Mouse (Mus musculus): ENCODE measurements around the gene Abi3bp. TPM values are rescaled to one million over a fixed set of nuclear protein-coding genes. Genes with fewer than 3 reads are reported as not detected.

Gene Abi3bp
- total and polyA plus RNA-seq, 2 experiments from 2014 or later: 0.16 to 1.0 TPM

GRCm38 (mm10) chr16:56502134-56502533 lies 24.5 kb downstream of the Abi3bp start:
- Histone ChIP-seq H3K9ac (replicated peaks; ENCODE audit: low read length) (no peak overlapping the region), H3K4me1 (ENCODE audit: insufficient read depth, low read length) (no peaks in the 10 kb centered on the region)

GRCm38 (mm10) chr16:56503941-56504340 lies 26.3 kb downstream of the Abi3bp start:
- 80% methylated on average over 2 of the region's 2 CpGs for WGBS

More at GRCm38 (mm10) chr16:56502134-56502533, 24.5 kb downstream of the Abi3bp start:
- no peak overlapping the region for H3K4me2 ChIP-seq (ENCODE audit: low read depth, low read length)
- 82% methylated on average over 3 of the region's 3 CpGs for WGBS
- ATAC-seq: no peak
- no peaks in the 10 kb centered on the region for H3K36me3 ChIP-seq (ENCODE audit: insufficient read depth, low read length)
- no peaks in the 10 kb centered on the region for H3K9me3 ChIP-seq (ENCODE audit: low read length)
- H3K27ac ChIP-seq: no peak overlapping the region
- no peak for DNase-seq (ENCODE audit: low spot score)
- no peak overlapping the region for H3K4me3 ChIP-seq (ENCODE audit: low read length)
- no peak for TF ChIP-seq CTCF (IDR thresholded peaks at IDR 0.05; ENCODE audit: low read depth)
- H3K27me3 ChIP-seq (ENCODE audit: insufficient read depth, low read length): no peaks in the 10 kb centered on the region

GRCm38 (mm10) chr16:56518024-56518423 lies 40.3 kb downstream of the Abi3bp start:
- TF ChIP-seq CTCF (IDR thresholded peaks at IDR 0.05; ENCODE audit: low read depth): no peak
- 64% methylated on average over 9 of the region's 9 CpGs for WGBS
- Histone ChIP-seq H3K4me2 (ENCODE audit: low read depth, low read length) (no peak overlapping the region), H3K9me3 (ENCODE audit: low read length) (no peaks in the 10 kb centered on the region), H3K4me1 (ENCODE audit: insufficient read depth, low read length) (no peaks in the 10 kb centered on the region), H3K27ac (no peak overlapping the region), H3K4me3 (ENCODE audit: low read length) (no peak overlapping the region), H3K27me3 (ENCODE audit: insufficient read depth, low read length) (no peaks in the 10 kb centered on the region), H3K9ac (replicated peaks; ENCODE audit: low read length) (no peak overlapping the region), H3K36me3 (ENCODE audit: insufficient read depth, low read length) (no peaks in the 10 kb centered on the region)
- DNase-seq (ENCODE audit: low spot score) (peak; percentile 17), ATAC-seq (0 out of 2 replicates have a peak, but pooled peaks have one; percentile 29)

More at GRCm38 (mm10) chr16:56503941-56504340, 26.3 kb downstream of the Abi3bp start:
- no peak overlapping the region for H3K4me2 ChIP-seq (ENCODE audit: low read depth, low read length)
- no peaks in the 10 kb centered on the region for H3K9me3 ChIP-seq (ENCODE audit: low read length)
- H3K27ac ChIP-seq: no peak overlapping the region
- H3K4me3 ChIP-seq (ENCODE audit: low read length): no peak overlapping the region
- H3K27me3 ChIP-seq (ENCODE audit: insufficient read depth, low read length): no peaks in the 10 kb centered on the region
- no peak for DNase-seq (ENCODE audit: low spot score)
- H3K36me3 ChIP-seq (ENCODE audit: insufficient read depth, low read length): no peaks in the 10 kb centered on the region
- no peak for ATAC-seq
- no peak overlapping the region for H3K9ac ChIP-seq (replicated peaks; ENCODE audit: low read length)
- H3K4me1 ChIP-seq (ENCODE audit: insufficient read depth, low read length): no peaks in the 10 kb centered on the region
- no peak for TF ChIP-seq CTCF (IDR thresholded peaks at IDR 0.05; ENCODE audit: low read depth)

GRCm38 (mm10) chr16:56524359-56524758 lies 46.7 kb downstream of the Abi3bp start:
- Histone ChIP-seq H3K27ac (no peak overlapping the region), H3K27me3 (ENCODE audit: insufficient read depth, low read length) (no peaks in the 10 kb centered on the region)
- ATAC-seq: no peak

GRCm38 (mm10) chr16:56526482-56526881 lies 48.8 kb downstream of the Abi3bp start:
- Histone ChIP-seq H3K27me3 (ENCODE audit: insufficient read depth, low read length) (no peaks in the 10 kb centered on the region), H3K36me3 (ENCODE audit: insufficient read depth, low read length) (no peaks in the 10 kb centered on the region), H3K4me3 (ENCODE audit: low read length) (no peak overlapping the region), H3K9ac (replicated peaks; ENCODE audit: low read length) (no peak overlapping the region), H3K4me1 (ENCODE audit: insufficient read depth, low read length) (no peaks in the 10 kb centered on the region), H3K4me2 (ENCODE audit: low read depth, low read length) (no peak overlapping the region), H3K9me3 (ENCODE audit: low read length) (no peaks in the 10 kb centered on the region), H3K27ac (no peak overlapping the region)
- WGBS: 91% methylated on average over 1 of the region's 1 CpGs
- TF ChIP-seq CTCF (IDR thresholded peaks at IDR 0.05; ENCODE audit: low read depth): no peak
- DNase-seq (ENCODE audit: low spot score) (no peak), ATAC-seq (no peak)

More at GRCm38 (mm10) chr16:56524359-56524758, 46.7 kb downstream of the Abi3bp start:
- DNase-seq (ENCODE audit: low spot score): no peak
- H3K9ac ChIP-seq (replicated peaks; ENCODE audit: low read length): no peak overlapping the region
- H3K9me3 ChIP-seq (ENCODE audit: low read length): no peaks in the 10 kb centered on the region
- TF ChIP-seq CTCF (IDR thresholded peaks at IDR 0.05; ENCODE audit: low read depth): peak; percentile 40; the same call in 1 of the 2 replicates
- no peak overlapping the region for H3K4me2 ChIP-seq (ENCODE audit: low read depth, low read length)
- H3K4me1 ChIP-seq (ENCODE audit: insufficient read depth, low read length): no peaks in the 10 kb centered on the region
- H3K36me3 ChIP-seq (ENCODE audit: insufficient read depth, low read length): no peaks in the 10 kb centered on the region
- H3K4me3 ChIP-seq (ENCODE audit: low read length): no peak overlapping the region
- 42% methylated on average over 8 of the region's 8 CpGs for WGBS

GRCm38 (mm10) chr16:56528079-56528688 lies 50.5 kb downstream of the Abi3bp start:
- no peak for DNase-seq (ENCODE audit: low spot score)
- TF ChIP-seq CTCF (IDR thresholded peaks at IDR 0.05; ENCODE audit: low read depth): no peak
- WGBS: 70% methylated on average over 3 of the region's 3 CpGs
- Histone ChIP-seq H3K27ac (no peak overlapping the region), H3K27me3 (ENCODE audit: insufficient read depth, low read length) (no peaks in the 10 kb centered on the region), H3K36me3 (ENCODE audit: insufficient read depth, low read length) (no peaks in the 10 kb centered on the region), H3K4me2 (ENCODE audit: low read depth, low read length) (no peak overlapping the region), H3K4me1 (ENCODE audit: insufficient read depth, low read length) (no peaks in the 10 kb centered on the region), H3K4me3 (ENCODE audit: low read length) (no peak overlapping the region), H3K9me3 (ENCODE audit: low read length) (no peaks in the 10 kb centered on the region), H3K9ac (replicated peaks; ENCODE audit: low read length) (no peak overlapping the region)
- no peak for ATAC-seq

GRCm38 (mm10) chr16:56579536-56579935 lies 101.9 kb downstream of the Abi3bp start:
- no peak overlapping the region for H3K27ac ChIP-seq
- 81% methylated on average over 1 of the region's 1 CpGs for WGBS
- TF ChIP-seq CTCF (IDR thresholded peaks at IDR 0.05; ENCODE audit: low read depth): no peak
- no peak overlapping the region for H3K4me3 ChIP-seq (ENCODE audit: low read length)
- no peaks in the 10 kb centered on the region for H3K27me3 ChIP-seq (ENCODE audit: insufficient read depth, low read length)
- no peaks in the 10 kb centered on the region for H3K4me1 ChIP-seq (ENCODE audit: insufficient read depth, low read length)
- H3K4me2 ChIP-seq (ENCODE audit: low read depth, low read length): no peak overlapping the region
- DNase-seq (ENCODE audit: low spot score): no peak
- no peak for ATAC-seq
- no peak overlapping the region for H3K9ac ChIP-seq (replicated peaks; ENCODE audit: low read length)
- no peaks in the 10 kb centered on the region for H3K36me3 ChIP-seq (ENCODE audit: insufficient read depth, low read length)
- no peaks in the 10 kb centered on the region for H3K9me3 ChIP-seq (ENCODE audit: low read length)
